Mouse (Mus musculus): ENCODE data around the gene Cenpi. TPM values are rescaled to one million over a fixed set of nuclear protein-coding genes. Genes with fewer than 3 reads are reported as not detected.
"Not testable (repeated sequence)": the region's sequence is repeated elsewhere in the genome, so short reads cannot be mapped to it uniquely, and the experiment has no call there.

The Cenpi gene
- polyA plus RNA-seq, 1 experiment from 2014 or later, result 33.1 TPM

DNA sequence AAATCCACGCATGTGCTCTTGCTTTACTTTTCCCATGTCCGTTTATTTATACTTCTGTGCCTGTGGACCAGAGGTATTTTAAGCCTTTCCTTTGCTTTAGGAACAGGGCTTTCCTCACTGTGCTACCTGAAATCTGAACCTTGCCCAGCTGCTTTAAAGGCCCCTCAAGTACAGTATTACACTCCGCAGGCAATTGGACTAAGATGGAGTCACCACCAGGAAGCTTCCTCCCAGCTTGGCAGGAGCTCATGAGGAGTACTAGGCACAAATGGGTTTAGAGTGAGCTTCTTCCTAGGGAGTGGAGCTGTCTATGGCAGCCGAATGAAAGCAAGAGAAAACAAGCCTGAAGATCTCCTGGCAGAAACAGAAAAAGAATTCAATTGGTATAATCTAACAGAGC is 10.7 kb upstream of the Cenpi start:
- H3K27me3 ChIP-seq, result peaks cover 43% of the 10 kb centered on the region
- H3K36me3 ChIP-seq, result no peaks in the 10 kb centered on the region
- WGBS, result 47% methylated on average over 4 of the region's 4 CpGs
- no peak overlapping the region for H3K27ac ChIP-seq
- H3K4me2 ChIP-seq, result peak overlapping the region; percentile 66
- H3K4me3 ChIP-seq (replicated peaks), result peak overlapping the region; percentile 46
- no peaks in the 10 kb centered on the region for H3K9me3 ChIP-seq (replicated peaks)
- no peak for ATAC-seq (replicated peaks; ENCODE audit: low FRiP score)
- H3K4me1 ChIP-seq, result no peaks in the 10 kb centered on the region
- no peak overlapping the region for H3K9ac ChIP-seq

DNA sequence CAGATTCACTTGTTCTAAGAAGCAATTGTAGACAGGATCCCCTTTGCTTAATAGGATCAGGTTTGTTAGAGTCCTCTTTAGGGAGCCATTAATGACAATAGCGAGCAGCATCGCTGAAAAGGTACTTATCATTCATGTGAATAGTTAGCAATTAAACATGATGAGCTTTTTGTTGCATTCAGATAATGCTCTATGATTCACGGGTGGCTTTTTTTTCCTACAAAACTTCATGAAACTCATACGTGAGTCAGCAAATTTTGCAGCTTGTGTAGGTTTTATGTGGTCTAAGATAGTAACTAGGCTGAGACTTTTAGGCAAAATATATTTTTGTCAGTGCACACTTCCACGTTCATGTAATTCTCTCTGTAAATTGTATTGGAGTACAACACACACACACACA is 7.7 kb upstream of the Cenpi start:
- Histone ChIP-seq H3K27me3 (peaks cover 27% of the 10 kb centered on the region), H3K27ac (no peak overlapping the region), H3K4me3 (replicated peaks) (no peak overlapping the region), H3K4me2 (no peak overlapping the region), H3K4me1 (no peaks in the 10 kb centered on the region), H3K9ac (no peak overlapping the region), H3K36me3 (no peaks in the 10 kb centered on the region), H3K9me3 (replicated peaks) (no peaks in the 10 kb centered on the region)
- 64% methylated on average over 5 of the region's 5 CpGs for WGBS
- ATAC-seq (replicated peaks; ENCODE audit: low FRiP score), result no peak

DNA sequence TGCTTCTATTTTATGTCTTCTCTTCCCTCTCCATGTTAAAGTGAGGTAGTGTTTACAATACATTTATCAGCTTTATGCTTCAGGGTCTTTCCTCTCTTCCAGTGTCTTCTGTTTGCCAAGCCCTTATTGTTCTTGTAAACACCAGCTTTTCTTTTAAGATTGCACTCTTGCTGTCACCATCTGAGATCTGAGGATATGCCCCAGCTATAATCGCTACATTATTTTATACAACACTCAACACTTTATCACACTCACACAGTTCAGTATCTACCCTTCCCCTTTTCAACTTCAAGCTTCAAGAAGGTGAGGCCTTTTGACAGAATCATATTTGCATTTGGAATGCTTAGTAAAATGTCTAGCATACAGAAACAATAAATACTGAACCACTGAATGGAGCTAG is 4.6 kb upstream of the Cenpi start:
- Histone ChIP-seq H3K4me3 (replicated peaks) (no peak overlapping the region), H3K9me3 (replicated peaks) (no peaks in the 10 kb centered on the region), H3K27me3 (peaks cover 6% of the 10 kb centered on the region; the same call in 1 of the 2 replicates), H3K4me2 (no peak overlapping the region), H3K4me1 (no peaks in the 10 kb centered on the region), H3K9ac (no peak overlapping the region), H3K36me3 (no peaks in the 10 kb centered on the region), H3K27ac (no peak overlapping the region)
- 94% methylated on average over 1 of the region's 1 CpGs for WGBS
- ATAC-seq (replicated peaks; ENCODE audit: low FRiP score), result no peak

DNA sequence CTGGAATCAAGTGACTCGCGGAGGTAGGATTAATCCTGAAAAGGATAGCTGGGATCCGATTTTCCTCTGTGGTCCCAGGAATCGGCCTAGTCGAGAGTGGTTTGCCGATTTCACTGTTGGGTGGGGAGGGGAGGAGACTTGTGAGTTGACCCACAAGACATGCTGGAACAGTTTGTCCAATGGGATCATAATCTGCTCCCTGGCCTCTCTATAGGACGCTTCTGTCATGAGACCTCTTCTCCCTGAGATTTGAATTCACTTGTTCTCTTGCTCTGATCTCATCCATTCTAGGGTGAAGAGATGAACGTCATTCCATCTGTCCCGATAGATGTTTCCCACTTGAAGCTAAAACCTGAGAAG is 371 bp downstream of the Cenpi start:
- H3K27ac ChIP-seq, result no peak overlapping the region
- peak; percentile 88 for ATAC-seq (replicated peaks; ENCODE audit: low FRiP score)
- peak overlapping the region; percentile 44 for H3K9ac ChIP-seq
- no peaks in the 10 kb centered on the region for H3K9me3 ChIP-seq (replicated peaks)
- peaks cover 6% of the 10 kb centered on the region; the same call in 1 of the 2 replicates for H3K36me3 ChIP-seq
- H3K4me3 ChIP-seq (replicated peaks), result peak overlapping the region; percentile 51
- 0 out of 2 replicates have a peak, but pooled peaks cover 5% of the 10 kb centered on the region for H3K4me1 ChIP-seq
- WGBS, result 25% methylated on average over 9 of the region's 9 CpGs
- peak overlapping the region; percentile 54 for H3K4me2 ChIP-seq
- H3K27me3 ChIP-seq, result no peaks in the 10 kb centered on the region

DNA sequence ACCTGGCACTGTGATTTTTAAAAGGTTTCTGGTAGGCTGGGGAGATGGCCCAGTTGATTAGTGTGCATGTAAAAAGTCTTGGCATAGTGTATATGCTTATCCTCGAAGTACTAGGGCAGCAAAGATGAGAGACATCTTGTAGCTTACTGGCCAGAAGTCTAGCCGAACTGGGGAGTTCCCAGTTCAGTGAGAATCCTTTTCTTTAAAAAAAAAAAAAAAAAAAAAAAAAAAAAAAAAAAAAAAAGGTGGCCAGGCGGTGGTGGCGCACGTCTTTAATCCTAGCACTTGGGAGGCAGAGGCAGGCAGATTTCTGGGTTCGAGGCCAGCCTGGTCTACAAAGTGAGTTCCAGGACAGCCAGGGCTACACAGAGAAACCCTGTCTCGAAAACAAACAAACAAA is 3.3 kb downstream of the Cenpi start:
- H3K4me2 ChIP-seq; H3K9me3 ChIP-seq (replicated peaks); ATAC-seq (replicated peaks; ENCODE audit: low FRiP score); H3K27ac ChIP-seq; H3K9ac ChIP-seq; H3K36me3 ChIP-seq; H3K27me3 ChIP-seq; H3K4me3 ChIP-seq (replicated peaks); H3K4me1 ChIP-seq: not testable (repeated sequence)
- WGBS, result 92% methylated on average over 4 of the region's 7 CpGs

DNA sequence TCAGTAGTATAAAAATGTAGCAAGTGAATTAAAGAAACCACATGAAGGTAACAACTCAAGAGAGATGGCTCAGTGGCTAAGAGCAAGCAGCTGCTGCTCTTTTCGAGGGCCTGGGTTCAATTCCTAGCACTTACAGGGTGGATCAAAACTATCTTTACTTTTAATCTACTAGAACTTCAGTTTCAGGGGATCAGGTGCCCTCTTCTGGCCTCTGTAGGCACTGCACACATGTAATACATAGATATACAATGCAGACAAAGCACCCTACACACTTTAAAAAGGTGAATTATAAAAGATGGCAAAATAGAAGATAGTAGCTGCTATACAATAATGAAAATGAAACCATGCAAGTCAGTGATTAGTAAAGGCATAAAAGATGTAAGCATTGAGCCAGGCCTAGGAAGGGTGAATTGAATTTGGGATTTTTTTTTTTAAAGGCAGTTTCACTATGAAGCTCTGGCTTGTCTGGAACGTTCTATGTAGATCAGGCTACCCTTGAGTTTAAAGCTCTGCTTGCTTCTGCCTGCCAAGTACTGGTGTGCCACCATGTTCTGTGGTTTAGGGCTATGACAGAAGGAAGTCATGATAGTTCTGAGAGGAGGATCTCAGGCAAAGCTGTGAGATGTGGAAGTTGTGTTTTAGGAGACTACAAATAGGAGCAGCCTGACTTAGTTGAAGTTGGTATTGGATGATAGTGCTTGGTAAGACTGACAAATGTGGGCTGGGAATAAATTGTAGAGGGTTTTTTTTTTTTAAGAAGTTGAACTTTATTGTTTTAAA is 11.5 kb downstream of the Cenpi start:
- H3K4me1 ChIP-seq, result no peaks in the 10 kb centered on the region
- H3K9me3 ChIP-seq (replicated peaks), result no peaks in the 10 kb centered on the region
- H3K4me3 ChIP-seq (replicated peaks), result no peak overlapping the region
- H3K27ac ChIP-seq, result no peak overlapping the region
- H3K36me3 ChIP-seq, result peaks cover 14% of the 10 kb centered on the region; the same call in 1 of the 2 replicates
- no peak overlapping the region for H3K9ac ChIP-seq
- ATAC-seq (replicated peaks; ENCODE audit: low FRiP score), result no peak
- no peaks in the 10 kb centered on the region for H3K27me3 ChIP-seq
- WGBS, result 91% methylated on average over 2 of the region's 2 CpGs
- H3K4me2 ChIP-seq, result no peak overlapping the region

DNA sequence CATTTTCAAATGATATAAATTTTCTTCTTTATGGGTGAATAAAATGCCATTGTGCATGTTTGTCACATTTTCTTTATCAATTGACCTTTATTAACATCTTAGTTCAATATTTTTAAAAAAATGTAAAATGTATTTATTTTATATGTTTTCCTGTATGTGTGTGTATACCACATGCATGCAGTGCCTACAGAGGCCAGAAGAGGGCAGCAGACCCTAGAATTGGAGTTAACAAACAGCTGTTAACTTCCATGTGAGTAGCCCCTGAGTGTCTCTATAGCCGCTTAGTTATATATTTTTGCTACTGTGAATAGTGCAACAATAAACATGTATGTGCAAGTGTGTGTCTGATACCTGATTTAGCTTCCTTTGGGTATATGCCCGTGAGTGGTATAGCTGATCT is 25.4 kb downstream of the Cenpi start:
- Histone ChIP-seq H3K4me3 (replicated peaks) (no peak overlapping the region), H3K9ac (no peak overlapping the region), H3K4me1 (no peaks in the 10 kb centered on the region), H3K4me2 (no peak overlapping the region), H3K27ac (no peak overlapping the region), H3K9me3 (replicated peaks) (no peaks in the 10 kb centered on the region), H3K36me3 (peaks cover 28% of the 10 kb centered on the region), H3K27me3 (no peaks in the 10 kb centered on the region)
- 88% methylated on average over 2 of the region's 2 CpGs for WGBS
- no peak for ATAC-seq (replicated peaks; ENCODE audit: low FRiP score)

DNA sequence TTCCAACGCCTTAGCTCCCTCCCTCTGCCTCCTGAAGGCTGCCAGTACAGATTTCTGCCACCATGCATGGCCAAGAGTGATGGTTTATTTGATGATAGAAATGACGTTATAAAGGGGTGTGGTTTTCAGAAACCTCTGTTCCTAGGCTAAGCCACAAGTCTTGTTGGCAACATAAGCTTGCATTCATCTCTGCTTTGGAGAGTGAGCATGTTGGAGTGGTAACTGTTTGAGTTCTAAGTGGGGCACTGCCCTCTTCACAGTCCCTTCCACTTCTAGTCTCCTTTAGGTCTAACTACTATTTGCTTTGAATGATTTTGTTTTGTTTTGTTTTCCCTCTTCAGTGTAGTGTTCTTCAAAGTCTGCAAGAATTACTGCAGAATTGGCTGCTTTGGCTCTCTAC is 34.9 kb downstream of the Cenpi start:
- H3K27ac ChIP-seq, result no peak overlapping the region
- 0 out of 2 replicates have a peak, but pooled peaks cover 8% of the 10 kb centered on the region for H3K27me3 ChIP-seq
- no peak for ATAC-seq (replicated peaks; ENCODE audit: low FRiP score)
- no peaks in the 10 kb centered on the region for H3K9me3 ChIP-seq (replicated peaks)
- H3K4me3 ChIP-seq (replicated peaks), result no peak overlapping the region
- H3K9ac ChIP-seq, result no peak overlapping the region
- H3K4me2 ChIP-seq, result no peak overlapping the region
- 84% methylated on average over 2 of the region's 2 CpGs for WGBS
- no peaks in the 10 kb centered on the region for H3K4me1 ChIP-seq
- peaks cover 29% of the 10 kb centered on the region; the same call in 1 of the 2 replicates for H3K36me3 ChIP-seq

DNA sequence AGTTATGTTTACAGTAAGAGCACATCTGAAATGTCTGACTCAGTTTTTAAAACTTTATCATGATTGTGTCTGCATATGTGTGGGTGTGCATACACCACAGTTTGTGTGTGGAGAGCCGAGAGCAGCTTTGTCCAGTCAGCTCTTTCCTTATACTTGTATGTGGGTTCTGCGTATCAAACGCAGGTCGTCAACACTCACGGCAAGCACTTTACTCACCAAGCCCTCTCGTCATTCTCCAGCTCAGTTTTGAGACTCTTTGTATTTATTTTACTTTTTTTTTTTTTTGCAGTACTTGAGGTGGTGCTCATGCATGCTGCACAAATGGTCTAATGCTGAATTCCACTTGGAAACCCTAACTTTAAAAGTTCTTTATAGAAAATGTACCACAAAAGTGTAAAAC is 42.3 kb downstream of the Cenpi start:
- Histone ChIP-seq H3K36me3 (peaks cover 13% of the 10 kb centered on the region; the same call in 1 of the 2 replicates), H3K9ac (no peak overlapping the region), H3K4me1 (no peaks in the 10 kb centered on the region), H3K4me3 (replicated peaks) (no peak overlapping the region), H3K27me3 (0 out of 2 replicates have a peak, but pooled peaks cover 2% of the 10 kb centered on the region), H3K27ac (no peak overlapping the region), H3K4me2 (no peak overlapping the region), H3K9me3 (replicated peaks) (no peaks in the 10 kb centered on the region)
- WGBS, result 91% methylated on average over 6 of the region's 6 CpGs
- ATAC-seq (replicated peaks; ENCODE audit: low FRiP score), result no peak

DNA sequence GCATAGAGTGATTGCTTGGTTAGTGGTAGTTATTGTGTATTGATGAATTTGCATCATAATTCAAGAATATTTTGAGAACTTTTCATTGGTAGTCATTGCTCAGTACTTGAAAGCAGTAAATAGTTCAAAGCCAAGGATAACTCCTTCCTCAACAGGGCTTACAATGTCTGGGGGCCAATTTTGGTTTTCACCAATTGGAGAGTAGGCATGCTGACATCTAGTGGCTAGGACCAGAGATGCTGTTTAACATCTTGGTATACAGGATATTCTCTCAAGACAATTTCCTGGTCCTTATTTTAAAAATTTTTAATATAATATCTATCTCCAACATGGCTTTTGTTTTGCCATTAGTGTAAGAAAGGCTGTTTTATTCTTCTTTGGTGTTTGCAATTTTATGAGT is 46.0 kb downstream of the Cenpi start:
- no peak for ATAC-seq (replicated peaks; ENCODE audit: low FRiP score)
- Histone ChIP-seq H3K27ac (no peak overlapping the region), H3K36me3 (peaks cover 5% of the 10 kb centered on the region; the same call in 1 of the 2 replicates), H3K9ac (no peak overlapping the region), H3K4me1 (no peaks in the 10 kb centered on the region), H3K9me3 (replicated peaks) (no peaks in the 10 kb centered on the region), H3K27me3 (no peaks in the 10 kb centered on the region), H3K4me3 (replicated peaks) (no peak overlapping the region), H3K4me2 (no peak overlapping the region)

DNA sequence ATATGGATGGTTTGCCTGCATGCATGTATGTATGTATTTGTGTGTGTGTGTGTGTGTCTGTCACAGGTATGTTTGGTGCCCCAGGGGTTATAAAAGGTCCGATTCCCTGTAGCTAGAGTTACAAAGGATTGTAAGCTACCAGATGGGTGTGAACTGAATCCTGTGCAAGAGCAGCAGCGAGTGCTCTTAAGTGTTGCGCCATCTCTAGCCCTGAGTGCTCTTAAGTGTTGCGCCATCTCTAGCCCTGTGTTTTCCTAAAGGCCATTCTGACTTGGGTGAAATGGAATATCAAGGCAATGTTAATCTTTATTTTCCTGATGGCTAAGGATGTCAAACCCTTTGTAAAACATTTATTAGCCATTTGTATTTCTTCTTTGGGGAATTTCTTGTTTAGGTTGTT is 51.5 kb downstream of the Cenpi start:
- Histone ChIP-seq H3K27ac (no peak overlapping the region), H3K4me2 (no peak overlapping the region), H3K9ac (no peak overlapping the region), H3K4me3 (replicated peaks) (no peak overlapping the region), H3K9me3 (replicated peaks) (no peaks in the 10 kb centered on the region), H3K36me3 (peaks cover 15% of the 10 kb centered on the region), H3K4me1 (no peaks in the 10 kb centered on the region), H3K27me3 (no peaks in the 10 kb centered on the region)
- no peak for ATAC-seq (replicated peaks; ENCODE audit: low FRiP score)
- WGBS, result 86% methylated on average over 4 of the region's 4 CpGs

DNA sequence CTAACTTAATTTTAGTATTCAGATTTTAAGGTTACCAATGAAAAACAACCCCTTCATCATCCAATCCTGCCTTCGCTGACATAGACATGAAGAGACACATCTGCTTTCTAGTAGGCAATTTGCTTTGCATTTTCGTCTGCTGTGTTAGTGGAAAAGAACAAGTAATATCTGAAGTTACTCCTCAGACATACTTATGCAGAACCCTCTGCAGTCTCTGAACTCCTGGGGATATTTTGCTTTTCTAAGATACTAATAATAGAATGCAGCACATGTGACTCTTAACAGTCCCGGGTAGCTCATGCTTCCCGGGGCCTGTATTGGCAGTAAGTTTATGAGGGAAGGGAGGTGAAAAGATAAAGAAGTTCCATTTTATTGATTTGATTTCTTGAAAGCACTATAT is 54.3 kb downstream of the Cenpi start:
- no peak overlapping the region for H3K4me2 ChIP-seq
- H3K27ac ChIP-seq, result no peak overlapping the region
- ATAC-seq (replicated peaks; ENCODE audit: low FRiP score), result no peak
- no peak overlapping the region for H3K9ac ChIP-seq
- 0 out of 2 replicates have a peak, but pooled peaks cover 5% of the 10 kb centered on the region for H3K27me3 ChIP-seq
- H3K9me3 ChIP-seq (replicated peaks), result no peaks in the 10 kb centered on the region
- peaks cover 15% of the 10 kb centered on the region for H3K36me3 ChIP-seq
- no peak overlapping the region for H3K4me3 ChIP-seq (replicated peaks)
- WGBS, result 89% methylated on average over 4 of the region's 4 CpGs
- H3K4me1 ChIP-seq, result no peaks in the 10 kb centered on the region

DNA sequence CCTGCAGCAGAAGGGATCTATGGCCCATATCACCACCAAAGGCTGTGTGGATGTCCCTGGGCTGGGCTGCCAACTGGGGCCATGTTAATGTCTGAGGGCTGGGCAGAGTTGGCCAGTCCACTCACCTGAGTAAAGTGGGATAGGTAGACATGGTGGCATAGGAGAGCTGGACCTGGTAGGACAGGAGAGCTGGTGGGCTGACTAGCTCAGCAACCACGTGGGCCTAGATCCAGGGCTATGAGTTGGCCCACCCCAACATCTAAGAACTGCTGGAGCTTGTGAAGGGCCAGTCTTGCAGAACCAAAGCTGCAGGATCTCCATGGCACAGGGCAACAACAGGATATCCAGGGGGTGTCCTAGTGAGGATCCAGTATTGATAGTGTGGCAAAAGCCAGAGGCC is 57.5 kb downstream of the Cenpi start:
- H3K4me2 ChIP-seq, result no peak overlapping the region
- 0 out of 2 replicates have a peak, but pooled peaks cover 5% of the 10 kb centered on the region for H3K27me3 ChIP-seq
- no peak overlapping the region for H3K9ac ChIP-seq
- no peak overlapping the region for H3K27ac ChIP-seq
- H3K9me3 ChIP-seq (replicated peaks), result no peaks in the 10 kb centered on the region
- no peaks in the 10 kb centered on the region for H3K4me1 ChIP-seq
- 63% methylated on average over 1 of the region's 1 CpGs for WGBS
- no peak for ATAC-seq (replicated peaks; ENCODE audit: low FRiP score)
- no peak overlapping the region for H3K4me3 ChIP-seq (replicated peaks)
- peaks cover 15% of the 10 kb centered on the region for H3K36me3 ChIP-seq

Measured in kidney, embryonic 15.5 days (tissue).